Mouse (Mus musculus) G1E (cell line): ENCODE results near the gene Rbbp6.

Source experiments
- CTCF ChIP-seq: IDR thresholded peaks from 2 replicates; pipeline ENCODE4 v1.5.1; 2012; ENCODE audit warnings: low read depth, low read length, inconsistent platforms, mixed read lengths
- GATA1 ChIP-seq: IDR thresholded peaks from 2 replicates; pipeline ENCODE4 v1.6.1; 2012; ENCODE audit warnings: borderline replicate concordance, low read length, inconsistent platforms, mixed read lengths
- POLR2AphosphoS5 ChIP-seq: IDR thresholded peaks from 2 replicates; pipeline ENCODE4 v1.6.1; 2012; ENCODE audit warnings: low read depth, low read length, inconsistent platforms; ENCODE audit not compliant: insufficient replicate concordance
- TAL1 ChIP-seq: conservative IDR thresholded peaks from 2 replicates; pipeline ENCODE4 v1.6.1; 2012; ENCODE audit warnings: low read depth, low read length, inconsistent platforms, mixed read lengths

GRCm38 (mm10) chr7:122969231-122970032 is 3.9 kb downstream of the Rbbp6 start:
- TF ChIP-seq POLR2AphosphoS5: no peak
- TF ChIP-seq CTCF: no peak
- TF ChIP-seq GATA1: no peak
- no peak for TF ChIP-seq TAL1
